Mouse (Mus musculus): Measurements from ENCODE around the gene Zscan25. TPM values are rescaled to one million over a fixed set of nuclear protein-coding genes. Genes with fewer than 3 reads are reported as not detected.

The Zscan25 gene
- total RNA-seq, 1 experiment from 2014 or later, result 14.6 TPM

Other genes starting within 250 kb of the Zscan25 start
- gene Gm4871, start 247.7 kb upstream of the Zscan25 start, total RNA-seq (2021), result not detected in 2 replicates
- gene 1700018F24Rik, start 237.5 kb upstream of the Zscan25 start, total RNA-seq (2021), result not detected in 2 replicates
- 101 and 105 TPM in 2 replicates for gene Arpc1a, start 196.7 kb upstream of the Zscan25 start, total RNA-seq (2021)
- not detected in 2 replicates for gene Kpna7, start 196.5 kb upstream of the Zscan25 start, total RNA-seq (2021)
- 205 and 257 TPM in 2 replicates for gene Arpc1b, start 166.3 kb upstream of the Zscan25 start, total RNA-seq (2021)
- gene Pdap1, start 140.3 kb upstream of the Zscan25 start, total RNA-seq (2021), result 101 and 108 TPM in 2 replicates
- 106 and 112 TPM in 2 replicates for gene Bud31, start 140.1 kb upstream of the Zscan25 start, total RNA-seq (2021)
- 27.0 and 28.3 TPM in 2 replicates for gene Ptcd1, start 113.4 kb upstream of the Zscan25 start, total RNA-seq (2021)
- 21.2 and 23.2 TPM in 2 replicates for gene Cpsf4, start 113.3 kb upstream of the Zscan25 start, total RNA-seq (2021)
- gene Atp5j2, start 88.4 kb upstream of the Zscan25 start, total RNA-seq (2021), result 774 and 783 TPM in 2 replicates
- 8.3 and 10.5 TPM in 2 replicates for gene Zkscan14, start 78.6 kb upstream of the Zscan25 start, total RNA-seq (2021)
- gene Zkscan5, start 75.9 kb upstream of the Zscan25 start, total RNA-seq (2021), result 12.2 and 14.3 TPM in 2 replicates
- 46.6 and 49.8 TPM in 2 replicates for gene Zfp655, start 48.8 kb upstream of the Zscan25 start, total RNA-seq (2021)
- gene Cyp3a57, start 64.8 kb downstream of the Zscan25 start, total RNA-seq (2021), result not detected in 2 replicates
- gene Cyp3a16, start 189.2 kb downstream of the Zscan25 start, total RNA-seq (2021), result 2.9 and 35.2 TPM in 2 replicates

Data from adrenal gland, postnatal 14 days (tissue).